Mouse (Mus musculus) telencephalon, adult 2 months (tissue): Measurements from ENCODE around the gene Ttc30a2.
A peak's percentile ranks its signal among the peaks of the same experiment; 100 is the strongest.
"Not testable (repeated sequence)": the region's sequence is repeated elsewhere in the genome, so short reads cannot be mapped to it uniquely, and the experiment has no call there.

ENCODE experiments used
- DNase-seq: peaks from one replicate; pipeline ENCODE4 v3.0.0-alpha.2; 2011; ENCODE audit warnings: low read depth, low spot score

Gene Ttc30a2

DNA sequence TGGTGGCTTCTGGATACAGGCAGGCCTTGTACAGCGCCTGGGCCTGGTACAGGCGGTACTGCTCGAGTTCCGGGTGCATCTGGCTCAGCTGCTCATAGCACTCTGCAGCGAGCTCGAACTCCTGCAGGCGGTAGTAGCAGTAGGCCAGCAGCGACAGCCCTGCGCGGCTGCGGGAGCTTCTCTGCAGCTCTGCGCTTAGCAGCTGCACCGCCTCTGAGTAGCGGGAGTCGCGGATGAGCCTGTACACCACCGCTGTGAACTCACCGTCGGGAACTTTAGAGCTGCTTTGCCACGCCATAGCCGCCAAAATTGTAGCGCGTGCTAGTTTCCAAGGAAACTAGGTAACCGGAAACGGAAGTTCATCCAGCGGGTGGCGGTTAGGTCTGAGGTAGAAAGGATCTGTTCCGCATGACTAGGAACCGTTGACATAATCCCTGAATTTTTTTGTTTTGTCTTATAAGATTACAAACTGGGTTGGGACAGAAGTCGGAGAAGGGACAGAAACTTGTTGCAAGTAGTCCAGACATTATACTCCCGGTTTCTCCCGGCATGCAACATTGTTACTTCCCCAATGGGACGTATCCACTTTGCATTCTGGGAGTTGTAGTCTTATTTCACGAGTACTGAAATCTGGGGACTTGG lies 3.6 kb upstream of the Ttc30a2 start, which contains the start of gene Ttc30a1:
Gene Ttc30a1, minus strand, starts transcription at position 528 of the 642 bp plus-strand sequence.
- DNase-seq = peak; percentile 87

DNA sequence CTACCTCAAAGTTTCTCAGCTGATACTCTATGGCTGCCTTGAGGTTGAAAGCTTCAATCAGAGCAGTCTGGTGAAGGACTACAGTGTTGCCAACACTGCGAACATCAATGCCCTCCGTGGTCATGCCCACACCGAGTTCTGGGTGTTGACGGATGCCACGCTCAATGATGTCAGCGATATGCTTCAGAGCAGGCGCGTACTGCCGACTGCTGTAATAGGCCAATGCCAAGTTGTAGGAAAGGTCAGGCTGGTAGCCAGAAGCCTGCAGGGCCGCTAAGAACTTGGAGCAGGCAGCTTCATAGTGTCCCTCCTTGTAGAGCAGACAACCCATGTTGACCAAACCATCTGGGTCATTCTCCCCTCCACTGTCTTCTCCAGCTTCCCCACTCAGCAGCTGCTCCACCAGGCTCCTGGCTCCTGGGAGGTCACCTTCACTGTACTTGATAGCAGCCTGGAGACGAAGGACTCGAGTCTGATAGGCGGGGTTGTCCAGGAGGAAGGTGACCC lies 3.0 kb upstream of the Ttc30a2 start:
- not testable (repeated sequence) for DNase-seq

DNA sequence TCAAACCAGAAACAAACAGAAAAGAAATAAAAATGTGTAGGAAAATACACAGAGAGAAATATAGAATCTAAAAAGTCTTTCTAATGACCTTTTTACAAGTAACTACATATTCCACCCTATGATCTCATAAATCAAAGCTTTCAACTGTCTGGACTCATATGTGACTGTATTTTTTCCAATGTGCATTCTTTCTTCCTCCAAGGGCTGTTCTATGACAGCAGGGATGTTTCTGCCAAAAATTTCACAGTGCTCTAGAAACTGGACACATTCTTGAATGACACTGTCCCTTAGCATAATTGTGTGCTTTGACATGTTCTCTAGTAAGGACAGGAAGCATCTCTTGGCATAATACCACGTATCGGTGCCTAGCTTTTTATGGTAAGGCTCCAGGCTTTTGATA lies 1.9 kb downstream of the Ttc30a2 start:
- DNase-seq = not testable (repeated sequence)

DNA sequence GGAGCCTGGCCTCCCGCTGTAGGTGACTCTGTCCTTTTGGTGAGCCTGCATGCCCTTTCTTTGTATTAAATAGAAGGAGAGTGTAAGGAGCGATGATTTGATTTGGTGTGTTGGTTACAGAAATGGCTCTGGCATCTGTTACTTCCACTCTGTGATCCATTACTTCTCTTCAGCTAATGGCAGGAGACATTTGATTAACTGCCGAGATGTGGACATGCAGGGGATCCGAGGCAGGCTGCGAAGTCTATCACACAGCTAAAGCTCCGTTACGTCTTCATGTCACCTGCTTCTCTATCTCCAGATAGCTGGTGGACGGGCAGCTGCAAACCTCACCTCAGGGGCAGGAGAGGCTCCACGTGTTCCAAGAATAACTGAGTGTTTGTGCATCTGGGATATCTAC lies 3.8 kb downstream of the Ttc30a2 start:
- DNase-seq = no peak

DNA sequence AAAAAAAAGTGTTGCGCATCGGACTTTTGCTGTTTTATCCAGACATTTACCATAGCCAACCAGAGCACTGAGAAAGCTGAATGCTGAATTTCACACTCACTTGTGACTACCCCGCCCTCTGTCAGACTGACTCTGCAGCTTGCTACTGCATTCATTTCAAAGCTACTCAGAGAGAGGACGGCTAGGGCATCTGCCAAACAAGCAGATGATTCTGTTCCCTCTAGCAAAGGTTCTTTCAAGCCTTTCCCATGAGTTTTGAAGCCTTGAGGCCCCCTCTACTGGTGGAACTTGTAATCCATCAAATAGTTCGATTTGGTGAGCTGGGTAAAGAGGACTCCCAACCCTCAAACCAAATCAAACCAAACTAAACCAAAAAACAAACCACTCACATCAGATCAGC lies 13.0 kb downstream of the Ttc30a2 start:
- peak; percentile 86 for DNase-seq

DNA sequence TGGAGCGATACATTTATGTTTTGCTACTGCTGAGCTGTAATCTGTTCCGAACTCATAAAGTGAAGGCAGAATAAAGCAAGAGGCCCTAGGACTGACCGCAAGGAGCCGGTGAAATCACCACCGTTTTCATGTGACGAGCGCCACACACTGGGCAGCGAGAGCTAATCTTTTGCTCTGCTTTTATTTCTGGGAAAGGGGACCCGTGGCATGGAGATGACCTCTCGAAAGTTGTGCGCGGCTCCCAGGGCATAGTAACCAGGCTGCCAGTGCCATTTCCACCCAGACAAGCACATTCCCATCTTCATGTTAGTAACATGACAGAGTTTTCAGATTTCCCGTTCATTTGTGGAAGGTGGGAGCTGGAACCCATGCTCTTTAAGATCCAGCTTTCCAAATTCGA lies 13.5 kb downstream of the Ttc30a2 start:
- no peak for DNase-seq

DNA sequence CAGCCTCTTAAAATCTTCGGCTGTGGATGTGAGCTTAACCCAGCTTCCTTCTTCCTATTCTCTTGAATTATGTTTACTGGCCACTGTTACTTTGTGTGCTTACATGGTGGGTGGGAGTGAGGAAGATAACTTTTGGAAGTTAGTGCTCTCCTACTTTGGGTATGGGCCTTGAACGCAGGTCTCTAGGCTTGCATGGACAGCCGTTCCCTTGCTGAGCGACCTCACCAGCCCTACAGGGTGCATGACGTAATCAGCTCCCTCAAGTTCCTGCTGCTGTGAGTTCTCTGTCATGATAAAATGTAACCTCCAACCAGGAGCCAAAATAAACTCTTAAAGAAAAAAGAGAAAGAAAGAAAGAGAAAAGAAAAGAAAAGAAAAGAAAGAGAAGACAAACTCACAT lies 13.9 kb downstream of the Ttc30a2 start:
- DNase-seq = no peak

DNA sequence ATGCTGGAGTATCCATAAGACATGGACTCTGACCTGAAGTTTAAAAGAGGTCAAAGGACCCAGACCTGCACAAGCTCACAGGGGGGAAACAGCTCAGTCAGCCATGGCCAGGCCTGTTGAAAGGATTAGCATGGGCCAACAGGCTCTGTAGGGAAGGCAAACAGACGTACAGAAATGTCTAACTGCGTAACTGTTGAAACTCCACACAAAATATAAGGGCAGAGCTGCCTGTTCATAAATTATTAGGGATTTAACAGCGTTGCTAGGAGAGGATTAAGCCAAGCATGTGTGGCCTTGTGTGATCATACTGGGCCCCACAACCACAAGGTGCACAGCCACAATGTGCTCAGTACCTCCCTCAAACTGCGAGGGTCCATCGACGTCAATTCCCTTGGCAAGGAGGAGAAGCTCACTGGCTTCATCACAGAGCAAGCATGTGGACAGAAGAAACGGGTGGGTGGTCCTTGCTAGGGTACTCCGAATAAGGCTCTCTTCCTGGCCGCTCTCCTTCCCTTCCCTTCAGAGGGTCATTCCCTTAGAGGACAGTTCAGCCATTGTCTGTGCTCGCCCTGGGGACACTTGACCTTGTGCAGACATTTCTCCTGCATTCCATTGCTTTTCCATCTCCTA lies 14.6 kb downstream of the Ttc30a2 start:
- DNase-seq = no peak

DNA sequence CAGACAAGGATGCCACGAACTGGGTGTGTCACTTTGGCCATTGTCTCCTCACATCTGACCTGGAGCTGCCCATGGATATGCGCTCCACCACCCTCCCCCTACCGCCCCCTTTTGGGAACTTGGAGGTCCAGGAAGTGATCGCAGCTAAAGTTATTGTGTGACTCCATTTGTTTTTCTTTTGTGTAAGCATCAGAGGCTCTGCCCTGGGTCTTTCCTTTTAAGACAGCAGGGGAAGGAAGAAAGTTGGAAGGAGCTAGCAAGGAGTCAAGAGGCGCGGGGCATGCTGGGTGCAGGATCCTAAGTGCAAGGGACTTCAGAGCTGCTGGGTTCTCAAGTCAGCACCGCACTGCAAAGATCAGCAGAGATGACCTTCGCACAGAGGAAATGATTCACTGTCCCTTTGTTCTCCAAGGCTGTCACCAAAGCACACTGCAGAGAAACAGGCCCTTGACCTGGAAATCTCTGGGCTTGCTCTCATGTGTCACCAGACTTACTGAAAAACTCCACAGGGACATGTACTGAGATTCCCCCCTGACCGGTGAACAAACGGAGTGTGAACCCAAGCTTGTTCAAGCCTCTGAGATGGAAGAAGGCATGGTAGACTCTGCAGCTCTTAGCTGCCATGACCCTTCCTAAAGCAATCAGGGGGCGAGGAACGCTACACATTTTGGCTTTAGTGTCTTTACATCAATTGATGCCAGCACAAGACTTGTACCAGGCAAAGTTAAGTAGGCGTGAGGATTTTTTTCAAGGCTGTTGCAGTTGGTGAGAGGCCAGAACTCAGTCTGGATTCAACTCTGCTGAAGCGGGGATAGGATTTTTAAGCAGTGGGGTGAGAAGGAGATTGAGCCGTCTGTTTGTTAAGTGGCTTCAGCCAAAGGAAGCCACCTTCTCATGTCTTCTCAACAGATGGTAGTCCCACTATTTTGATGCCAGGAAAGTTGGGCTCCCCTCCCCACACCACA lies 17.3 kb downstream of the Ttc30a2 start:
- peak; percentile 82 for DNase-seq

DNA sequence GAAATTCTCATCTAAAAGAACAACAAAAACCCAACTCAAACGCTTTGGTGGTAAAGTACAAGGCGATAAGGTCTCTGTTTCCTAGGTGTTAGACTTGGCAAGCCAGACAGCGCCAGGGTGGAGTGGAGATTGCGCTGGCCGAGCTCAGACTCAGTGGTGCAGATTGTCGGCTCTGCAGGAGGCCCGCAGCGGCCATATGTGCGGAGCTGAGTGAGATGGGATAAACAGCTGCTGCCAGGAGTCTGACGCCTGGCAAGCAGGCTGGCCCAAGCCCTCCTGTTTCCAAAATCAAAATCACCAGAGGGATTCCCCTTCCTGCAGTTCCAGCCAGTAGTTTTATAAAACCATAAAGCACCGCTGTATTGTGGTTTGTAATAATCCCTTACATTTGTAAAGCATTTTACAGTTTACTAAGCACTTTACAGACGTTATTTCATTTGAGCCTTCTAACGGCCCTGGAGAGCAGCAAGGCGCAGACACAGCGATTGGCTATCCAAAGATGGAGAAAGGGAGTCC lies 18.1 kb downstream of the Ttc30a2 start:
- DNase-seq = no peak

DNA sequence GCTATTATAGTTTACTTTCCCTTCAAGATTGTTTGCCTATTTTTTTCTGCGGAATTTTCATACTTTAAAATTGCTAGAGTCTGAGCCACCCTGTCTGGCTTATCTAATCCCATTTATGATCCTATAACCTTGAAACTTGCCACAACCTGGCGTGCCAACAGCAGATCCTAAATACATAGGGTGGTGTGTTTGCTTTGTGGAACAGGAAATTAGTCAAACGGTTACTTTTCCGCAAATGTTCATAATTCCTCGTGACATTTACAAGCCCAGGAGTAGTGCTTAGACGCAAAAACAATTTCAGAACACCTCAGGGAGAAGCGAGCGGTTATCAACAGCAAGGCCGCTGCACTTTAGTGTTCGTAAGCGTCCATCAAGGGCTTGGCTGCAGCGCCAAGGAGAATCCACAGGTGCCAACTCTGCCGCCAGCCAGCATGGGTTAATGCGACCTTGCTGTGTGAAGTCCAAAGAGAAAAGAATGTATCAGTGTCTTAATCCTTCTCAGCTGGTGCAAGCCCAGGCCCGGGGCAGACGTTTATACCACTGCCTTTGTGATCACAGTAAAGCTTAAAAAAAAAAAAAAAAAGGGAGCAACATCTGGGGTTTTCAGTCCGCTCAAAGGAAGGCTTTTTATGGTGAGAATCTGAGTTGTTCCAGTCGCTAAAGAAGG lies 18.7 kb downstream of the Ttc30a2 start:
- DNase-seq = no peak

DNA sequence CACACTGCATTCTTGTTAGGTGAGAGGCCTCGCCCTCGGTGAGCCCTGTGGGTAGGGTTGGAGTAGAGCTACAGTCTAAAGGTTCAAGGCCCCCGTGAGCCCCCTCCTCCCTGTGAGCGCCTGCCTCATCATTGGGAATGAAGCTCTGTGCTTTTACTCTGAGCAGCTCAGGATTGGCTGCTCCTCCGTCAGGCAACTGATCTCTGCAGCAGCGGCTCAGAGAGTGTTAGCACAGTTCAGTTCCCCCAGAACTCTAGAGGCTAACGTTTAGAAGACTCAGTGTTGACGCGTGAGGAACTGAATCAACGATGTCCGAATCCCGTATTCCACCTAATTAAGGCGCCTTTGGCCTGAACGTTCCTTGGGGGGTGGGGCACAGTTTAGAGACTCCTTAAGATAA lies 22.3 kb downstream of the Ttc30a2 start:
- no peak for DNase-seq

DNA sequence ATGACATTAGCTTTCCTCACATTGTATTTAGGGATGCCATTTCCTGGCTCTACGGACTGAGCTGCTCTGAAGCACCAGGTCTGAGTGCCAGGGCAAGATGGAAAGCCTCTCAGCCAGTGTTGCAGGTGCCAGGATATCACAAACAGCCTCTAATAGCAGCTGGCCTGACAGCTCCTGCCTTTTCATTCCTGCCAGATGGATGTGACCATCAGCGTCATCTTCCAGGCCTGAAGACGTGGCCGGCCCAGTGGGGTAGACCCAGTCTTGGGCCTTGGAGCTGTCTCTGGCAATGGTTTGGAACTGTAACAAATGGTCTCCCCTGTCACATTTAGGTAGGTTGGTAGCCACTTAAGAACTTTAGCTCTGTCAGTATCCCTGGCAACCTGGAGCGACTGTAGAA lies 24.6 kb downstream of the Ttc30a2 start:
- no peak for DNase-seq

DNA sequence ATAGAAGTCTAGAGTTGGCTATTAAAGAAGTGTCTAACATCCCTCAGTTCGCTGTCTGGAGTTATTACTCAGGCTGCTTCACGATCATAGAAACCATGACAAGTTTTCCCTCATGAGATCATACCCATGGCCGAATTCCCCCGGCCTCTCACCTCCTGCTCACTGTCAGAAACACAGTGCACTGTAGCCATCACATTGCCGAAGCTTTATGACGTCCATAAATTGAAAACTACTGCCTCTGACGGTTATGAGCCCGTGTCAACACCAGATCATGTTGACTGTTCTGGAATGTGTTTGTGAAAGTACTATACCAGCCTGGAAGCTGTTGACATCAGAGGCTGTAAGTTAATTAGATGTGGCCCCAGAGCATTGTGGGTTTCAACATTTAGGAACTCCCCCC lies 27.3 kb downstream of the Ttc30a2 start:
- no peak for DNase-seq

DNA sequence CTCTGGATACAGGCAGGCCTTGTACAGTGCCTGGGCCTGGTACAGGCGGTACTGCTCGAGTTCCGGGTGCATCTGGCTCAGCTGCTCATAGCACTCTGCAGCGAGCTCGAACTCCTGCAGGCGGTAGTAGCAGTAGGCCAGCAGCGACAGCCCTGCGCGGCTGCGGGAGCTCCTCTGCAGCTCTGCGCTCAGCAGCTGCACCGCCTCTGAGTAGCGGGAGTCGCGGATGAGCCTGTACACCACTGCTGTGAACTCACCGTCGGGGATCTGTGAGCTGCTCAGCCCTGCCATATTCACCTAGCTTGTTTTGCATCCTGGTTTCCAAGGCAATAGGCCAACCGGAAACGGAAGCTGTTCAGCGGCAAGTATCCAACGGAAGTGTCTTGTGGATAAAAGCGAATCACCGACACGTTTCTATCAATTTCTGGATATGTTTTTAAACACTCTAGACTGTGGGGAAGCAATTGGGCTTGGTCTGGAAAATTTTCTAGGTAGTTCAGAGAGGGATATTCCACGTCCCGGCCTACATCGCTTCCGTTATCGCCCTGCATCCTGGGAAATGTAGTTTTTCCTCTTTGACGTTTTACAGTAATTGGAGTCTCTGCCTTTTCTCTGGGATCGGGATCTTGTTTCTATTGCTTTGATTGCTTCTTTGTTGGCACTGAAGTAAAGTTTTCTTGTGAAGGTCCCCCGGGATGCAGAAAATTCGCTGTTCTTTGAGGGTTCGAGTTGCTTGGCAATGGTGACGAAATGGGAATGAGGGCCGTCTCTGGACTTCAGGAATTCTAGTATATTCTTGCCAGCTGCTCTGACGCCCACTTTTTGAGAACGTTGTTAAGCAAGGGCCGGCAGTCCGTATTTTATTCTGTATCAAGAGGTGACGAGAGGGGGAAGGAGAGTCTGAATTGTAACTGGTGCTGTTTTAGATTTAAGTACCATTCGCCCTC lies 39.6 kb downstream of the Ttc30a2 start, which contains the start of gene Ttc30b:
Gene Ttc30b, minus strand, starts transcription at position 469 of the 947 bp plus-strand sequence.
- peak; percentile 84 for DNase-seq

DNA sequence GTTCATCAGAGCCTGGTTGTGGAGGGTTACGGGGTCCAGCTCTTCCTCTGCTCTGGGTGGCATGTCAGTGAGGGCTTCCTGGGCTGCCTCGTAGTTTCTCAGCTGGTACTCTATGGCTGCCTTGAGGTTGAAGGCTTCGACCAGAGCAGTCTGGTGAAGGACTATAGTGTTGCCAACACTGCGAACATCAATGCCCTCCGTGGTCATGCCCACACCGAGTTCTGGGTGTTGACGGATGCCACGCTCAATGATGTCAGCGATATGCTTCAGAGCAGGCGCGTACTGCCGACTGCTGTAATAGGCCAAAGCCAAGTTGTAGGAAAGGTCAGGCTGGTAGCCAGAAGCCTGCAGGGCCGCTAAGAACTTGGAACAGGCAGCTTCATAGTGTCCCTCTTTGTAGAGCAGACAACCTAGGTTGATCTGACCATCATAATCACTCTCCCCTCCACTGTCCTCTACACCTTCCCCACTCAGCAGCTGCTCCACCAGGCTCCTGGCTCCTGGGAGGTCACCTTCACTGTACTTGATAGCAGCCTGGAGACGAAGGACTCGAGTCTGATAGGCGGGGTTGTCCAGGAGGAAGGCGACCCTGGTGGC lies 40.4 kb downstream of the Ttc30a2 start:
- not testable (repeated sequence) for DNase-seq

DNA sequence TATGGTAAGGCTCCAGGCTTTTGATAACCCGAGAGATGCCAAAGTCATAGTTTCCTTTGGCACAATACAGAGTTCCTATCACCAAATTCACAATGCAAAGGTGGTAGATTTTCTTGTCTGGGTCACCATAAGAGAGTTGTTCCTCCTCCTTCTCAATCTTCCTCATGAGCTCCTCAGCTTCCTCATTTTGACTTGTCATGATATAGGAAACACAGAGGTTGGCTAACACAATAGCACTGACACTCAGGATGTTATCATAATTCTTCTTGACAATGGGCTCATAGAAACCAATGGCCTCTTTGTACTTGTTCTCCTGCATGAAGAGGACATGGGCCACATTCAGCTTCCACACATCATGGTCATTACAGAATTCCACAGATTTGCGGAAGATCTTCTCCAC lies 41.3 kb downstream of the Ttc30a2 start:
- DNase-seq = not testable (repeated sequence)

DNA sequence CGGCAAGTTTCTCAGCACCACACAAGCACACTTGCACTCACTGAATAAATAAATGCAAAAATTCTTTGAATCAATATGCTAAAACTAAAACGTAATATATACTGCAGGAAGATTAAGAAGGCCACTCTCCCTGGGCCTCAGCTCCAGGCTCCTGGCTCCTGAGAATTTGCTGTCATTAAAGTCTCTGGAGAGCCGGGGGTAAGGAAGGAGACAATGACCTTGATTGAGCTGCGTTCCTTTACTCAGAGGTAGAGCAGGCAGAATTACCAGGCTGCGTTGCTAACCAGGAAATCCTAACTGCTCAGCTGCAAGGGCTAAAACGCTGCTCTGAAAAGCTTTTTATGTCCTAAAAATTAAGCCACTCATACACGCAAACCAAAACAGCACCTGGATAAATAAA lies 44.4 kb downstream of the Ttc30a2 start:
- no peak for DNase-seq

DNA sequence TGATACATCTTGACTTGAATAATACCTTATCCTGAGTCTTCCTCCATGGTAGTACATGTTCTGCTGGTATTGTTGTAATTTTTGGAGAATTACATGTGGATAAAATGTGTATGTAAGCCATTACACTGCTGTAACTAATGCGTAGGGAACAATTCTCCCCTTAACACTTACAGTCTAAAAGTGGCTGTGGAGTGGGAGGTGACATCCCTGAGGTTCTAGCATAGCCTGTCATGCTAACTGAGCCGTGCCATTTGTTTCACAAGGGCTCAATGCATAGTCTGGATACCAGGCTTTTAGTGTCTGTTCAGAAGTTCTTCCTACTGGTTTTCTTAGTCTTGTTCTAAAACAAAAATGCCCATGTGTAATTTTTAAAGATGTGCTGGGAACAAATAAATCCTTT lies 47.0 kb downstream of the Ttc30a2 start:
- DNase-seq = peak; percentile 70
